Mouse (Mus musculus): ENCODE data around the gene Gja3.

DNA sequence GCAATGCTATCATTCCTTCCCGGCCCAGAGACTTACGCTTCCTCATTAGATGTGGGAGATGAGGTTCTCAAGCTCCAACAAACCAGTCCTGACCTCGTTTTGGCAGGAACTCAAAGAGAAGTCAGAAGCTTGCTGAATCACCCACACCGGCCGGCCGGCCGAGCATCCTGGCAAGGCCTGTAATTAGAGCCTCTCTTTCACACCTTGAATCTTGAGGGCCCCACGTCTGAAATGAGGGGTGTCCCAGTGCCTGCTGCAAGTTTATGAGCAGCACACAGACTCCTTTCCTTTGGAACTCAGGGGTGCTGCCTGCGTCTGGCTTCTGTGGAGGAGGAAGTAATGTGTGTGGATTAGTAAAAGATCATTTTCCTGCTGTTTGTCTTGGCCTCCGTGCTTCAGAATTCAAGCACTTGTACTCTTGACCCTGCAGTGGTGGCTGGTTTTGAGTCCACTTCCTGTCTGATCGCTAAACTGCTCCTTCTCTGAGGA, 26.3 kb upstream of the Gja3 start:
- TF ChIP-seq CTCF (IDR thresholded peaks at IDR 0.05; ENCODE audit: borderline replicate concordance, insufficient read depth, low read depth, low read length), result no peak
- TF ChIP-seq POLR2A (IDR thresholded peaks at IDR 0.05; ENCODE audit: borderline replicate concordance, insufficient read depth, low read length), result no peak
